Mouse (Mus musculus) neural tube, embryonic 13.5 days (tissue): ENCODE data around the gene Cacnb2. TPM values are rescaled to one million over a fixed set of nuclear protein-coding genes. Genes with fewer than 3 reads are reported as not detected.

Experiments
- ATAC-seq: fragments of 200-750 bp; cut with Nextera tagmentation; 2 replicates; pipeline ENCODE4 v1.8.0; 2017; ENCODE audit warnings: low read depth, mild to moderate bottlenecking, moderate TSS enrichment, moderate library complexity
- H3K27ac ChIP-seq: fragments of 300-500 bp; sonication (generic); replicated peaks from 2 replicates; pipeline ENCODE4 v1.5.1; 2015; ENCODE audit warnings: moderate library complexity, mild to moderate bottlenecking, inconsistent platforms
- H3K27me3 ChIP-seq: fragments of 300-500 bp; sonication (generic); 2 replicates; pipeline ENCODE4 v1.6.1; 2015; ENCODE audit warnings: mild to moderate bottlenecking, inconsistent platforms
- H3K36me3 ChIP-seq: fragments of 300-500 bp; sonication (generic); 2 replicates; pipeline ENCODE4 v1.6.1; 2015; ENCODE audit warnings: mild to moderate bottlenecking, inconsistent platforms
- H3K4me1 ChIP-seq: fragments of 300-500 bp; sonication (generic); replicated peaks from 2 replicates; pipeline ENCODE4 v1.6.1; 2015; ENCODE audit warnings: inconsistent platforms
- H3K4me2 ChIP-seq: fragments of 300-500 bp; sonication (generic); 2 replicates; pipeline ENCODE4 v1.6.1; 2015; ENCODE audit warnings: inconsistent platforms, mild to moderate bottlenecking, moderate library complexity
- H3K4me3 ChIP-seq: fragments of 300-500 bp; sonication (generic); 2 replicates; pipeline ENCODE4 v1.5.1; 2015; ENCODE audit warnings: mild to moderate bottlenecking, inconsistent platforms
- H3K9ac ChIP-seq: fragments of 300-500 bp; sonication (generic); 2 replicates; pipeline ENCODE4 v1.6.1; 2015; ENCODE audit warnings: moderate library complexity, mild to moderate bottlenecking, inconsistent platforms
- H3K9me3 ChIP-seq: fragments of 300-500 bp; sonication (generic); 2 replicates; pipeline ENCODE4 v1.6.1; 2016; ENCODE audit warnings: inconsistent platforms
- WGBS: fragments of 180-500 bp; shearing (Covaris S2); methylation state at CpG from one replicate; pipeline ENCODE4 v1.1.7; 2015; 5-methylcytosine and 5-hydroxymethylcytosine counted together
- polyA plus RNA-seq: library from polyadenylated mRNA; unstranded; fragments of >200 nt; fragmentation: Nextera tagmentation; extraction: Ambion mirVana; gene quantifications from 2 replicates; pipeline ENCODE4 v1.2.1, GENCODE M21; 2015

The Cacnb2 gene
- polyA plus RNA-seq, 1 experiment from 2014 or later: 4.5 TPM

GRCm38 (mm10) chr2:14851383-14851782 lies 248.5 kb downstream of the Cacnb2 start:
- Histone ChIP-seq H3K9me3 (no peaks in the 10 kb centered on the region), H3K4me3 (no peak overlapping the region), H3K9ac (no peak overlapping the region), H3K27ac (no peak overlapping the region), H3K36me3 (no peaks in the 10 kb centered on the region), H3K4me1 (no peaks in the 10 kb centered on the region), H3K27me3 (no peaks in the 10 kb centered on the region), H3K4me2 (no peak overlapping the region)
- no peak for ATAC-seq
- WGBS: 81% methylated on average over 1 of the region's 1 CpGs

GRCm38 (mm10) chr2:14854054-14854453 lies 251.2 kb downstream of the Cacnb2 start:
- H3K27me3 ChIP-seq: no peaks in the 10 kb centered on the region
- H3K9ac ChIP-seq: no peak overlapping the region
- H3K4me3 ChIP-seq: no peak overlapping the region
- ATAC-seq: no peak
- no peak overlapping the region for H3K27ac ChIP-seq
- H3K4me1 ChIP-seq: no peaks in the 10 kb centered on the region
- WGBS: 86% methylated on average over 2 of the region's 2 CpGs
- H3K9me3 ChIP-seq: no peaks in the 10 kb centered on the region
- no peak overlapping the region for H3K4me2 ChIP-seq
- H3K36me3 ChIP-seq: no peaks in the 10 kb centered on the region

- no peaks in the 10 kb centered on the region for H3K4me1 ChIP-seq
- 91% methylated on average over 1 of the region's 1 CpGs for WGBS
- H3K36me3 ChIP-seq: no peaks in the 10 kb centered on the region
- H3K27me3 ChIP-seq: no peaks in the 10 kb centered on the region
- no peak overlapping the region for H3K4me2 ChIP-seq
- no peak overlapping the region for H3K9ac ChIP-seq
- H3K4me3 ChIP-seq: no peak overlapping the region
- no peak overlapping the region for H3K27ac ChIP-seq
- no peak for ATAC-seq
- no peaks in the 10 kb centered on the region for H3K9me3 ChIP-seq
Observed at GRCm38 (mm10) chr2:14858301-14858700, 255.4 kb downstream of the Cacnb2 start.

- H3K27ac ChIP-seq: no peak overlapping the region
- 73% methylated on average over 3 of the region's 3 CpGs for WGBS
- no peak overlapping the region for H3K9ac ChIP-seq
- no peak overlapping the region for H3K4me2 ChIP-seq
- no peak overlapping the region for H3K4me3 ChIP-seq
- ATAC-seq: no peak
- no peaks in the 10 kb centered on the region for H3K36me3 ChIP-seq
- H3K9me3 ChIP-seq: no peaks in the 10 kb centered on the region
- H3K27me3 ChIP-seq: no peaks in the 10 kb centered on the region
- no peaks in the 10 kb centered on the region for H3K4me1 ChIP-seq
Observed at GRCm38 (mm10) chr2:14860350-14860749, 257.5 kb downstream of the Cacnb2 start.

- H3K9ac ChIP-seq: no peak overlapping the region
- no peaks in the 10 kb centered on the region for H3K27me3 ChIP-seq
- no peaks in the 10 kb centered on the region for H3K4me1 ChIP-seq
- H3K4me2 ChIP-seq: no peak overlapping the region
- H3K9me3 ChIP-seq: no peaks in the 10 kb centered on the region
- WGBS: 25% methylated on average over 2 of the region's 2 CpGs
- H3K4me3 ChIP-seq: no peak overlapping the region
- H3K36me3 ChIP-seq: no peaks in the 10 kb centered on the region
- no peak for ATAC-seq
- H3K27ac ChIP-seq: no peak overlapping the region
Observed at GRCm38 (mm10) chr2:14861613-14862012, 258.7 kb downstream of the Cacnb2 start.

- ATAC-seq: no peak
- H3K4me1 ChIP-seq: no peaks in the 10 kb centered on the region
- no peak overlapping the region for H3K27ac ChIP-seq
- 48% methylated on average over 1 of the region's 1 CpGs for WGBS
- no peak overlapping the region for H3K4me3 ChIP-seq
- no peaks in the 10 kb centered on the region for H3K9me3 ChIP-seq
- no peak overlapping the region for H3K4me2 ChIP-seq
- H3K9ac ChIP-seq: no peak overlapping the region
- H3K36me3 ChIP-seq: no peaks in the 10 kb centered on the region
- H3K27me3 ChIP-seq: no peaks in the 10 kb centered on the region
Observed at GRCm38 (mm10) chr2:14862981-14863380, 260.1 kb downstream of the Cacnb2 start.

GRCm38 (mm10) chr2:14873116-14873515 lies 270.2 kb downstream of the Cacnb2 start:
- peak overlapping the region; percentile 30; the same call in 1 of the 2 replicates for H3K4me3 ChIP-seq
- no peaks in the 10 kb centered on the region for H3K27me3 ChIP-seq
- H3K4me2 ChIP-seq: no peak overlapping the region
- peaks cover 30% of the 10 kb centered on the region for H3K4me1 ChIP-seq
- no peaks in the 10 kb centered on the region for H3K36me3 ChIP-seq
- peak; percentile 41; the same call in 1 of the 2 replicates for ATAC-seq
- H3K9me3 ChIP-seq: no peaks in the 10 kb centered on the region
- H3K9ac ChIP-seq: no peak overlapping the region
- 79% methylated on average over 1 of the region's 1 CpGs for WGBS
- H3K27ac ChIP-seq: no peak overlapping the region

- Histone ChIP-seq H3K4me1 (peaks cover 30% of the 10 kb centered on the region), H3K4me2 (peak overlapping the region; percentile 51), H3K36me3 (no peaks in the 10 kb centered on the region), H3K27ac (peak overlapping the region; percentile 57), H3K9ac (peak overlapping the region; percentile 62), H3K9me3 (no peaks in the 10 kb centered on the region), H3K4me3 (peak overlapping the region; percentile 30), H3K27me3 (no peaks in the 10 kb centered on the region)
- ATAC-seq: peak; percentile 54
- 15% methylated on average over 15 of the region's 15 CpGs for WGBS
Observed at GRCm38 (mm10) chr2:14873701-14874181, 270.9 kb downstream of the Cacnb2 start.

GRCm38 (mm10) chr2:14874281-14875037 lies 271.6 kb downstream of the Cacnb2 start:
- peak overlapping the region; percentile 57 for H3K27ac ChIP-seq
- H3K36me3 ChIP-seq: no peaks in the 10 kb centered on the region
- peak overlapping the region; percentile 62 for H3K9ac ChIP-seq
- H3K4me2 ChIP-seq: peak overlapping the region; percentile 51
- peak; percentile 55; the same call in 1 of the 2 replicates for ATAC-seq
- no peaks in the 10 kb centered on the region for H3K9me3 ChIP-seq
- WGBS: 45% methylated on average over 13 of the region's 13 CpGs
- peak overlapping the region; percentile 30 for H3K4me3 ChIP-seq
- H3K4me1 ChIP-seq: peaks cover 30% of the 10 kb centered on the region
- H3K27me3 ChIP-seq: no peaks in the 10 kb centered on the region

GRCm38 (mm10) chr2:14875121-14875520 lies 272.2 kb downstream of the Cacnb2 start:
- H3K36me3 ChIP-seq: no peaks in the 10 kb centered on the region
- peaks cover 30% of the 10 kb centered on the region for H3K4me1 ChIP-seq
- H3K27me3 ChIP-seq: no peaks in the 10 kb centered on the region
- 0 out of 2 replicates have a peak overlapping the region, but pooled peaks have one; percentile 30 for H3K4me3 ChIP-seq
- H3K27ac ChIP-seq: peak overlapping the region; percentile 14; the same call in 1 of the 2 replicates
- no peaks in the 10 kb centered on the region for H3K9me3 ChIP-seq
- 18% methylated on average over 2 of the region's 2 CpGs for WGBS
- peak overlapping the region; percentile 51 for H3K4me2 ChIP-seq
- peak; percentile 55 for ATAC-seq
- peak overlapping the region; percentile 62; the same call in 1 of the 2 replicates for H3K9ac ChIP-seq

GRCm38 (mm10) chr2:14875616-14876015 lies 272.7 kb downstream of the Cacnb2 start:
- no peak overlapping the region for H3K4me3 ChIP-seq

GRCm38 (mm10) chr2:14878953-14879352 lies 276.1 kb downstream of the Cacnb2 start:
- Histone ChIP-seq H3K4me1 (peaks cover 20% of the 10 kb centered on the region), H3K9ac (no peak overlapping the region), H3K4me2 (no peak overlapping the region), H3K27me3 (no peaks in the 10 kb centered on the region), H3K4me3 (no peak overlapping the region), H3K9me3 (no peaks in the 10 kb centered on the region), H3K27ac (no peak overlapping the region), H3K36me3 (no peaks in the 10 kb centered on the region)
- no peak for ATAC-seq

More at GRCm38 (mm10) chr2:14875616-14876015, 272.7 kb downstream of the Cacnb2 start:
- Histone ChIP-seq H3K4me2 (peak overlapping the region; percentile 51), H3K9me3 (no peaks in the 10 kb centered on the region), H3K4me1 (peaks cover 30% of the 10 kb centered on the region), H3K36me3 (no peaks in the 10 kb centered on the region), H3K9ac (no peak overlapping the region), H3K27me3 (no peaks in the 10 kb centered on the region), H3K27ac (peak overlapping the region; percentile 14; the same call in 1 of the 2 replicates)
- 42% methylated on average over 6 of the region's 6 CpGs for WGBS
- peak; percentile 58; the same call in 1 of the 2 replicates for ATAC-seq
